Mouse (Mus musculus) cerebellum, adult 2 months (tissue): Measurements from ENCODE around the gene Ikbip. TPM values are rescaled to one million over a fixed set of nuclear protein-coding genes. Genes with fewer than 3 reads are reported as not detected.

Experiments used
- DNase-seq, 2 experiments: peaks; one replicate each; pipeline ENCODE4 v3.0.0; 2021
- H3K27ac ChIP-seq: fragments of 200-500 bp; 2 replicates; pipeline ENCODE4 v1.5.1; 2012; ENCODE audit warnings: low read length, control low read depth, inconsistent platforms; ENCODE audit not compliant: insufficient read depth
- H3K27me3 ChIP-seq: fragments of 200-500 bp; 2 replicates; pipeline ENCODE4 v1.6.1; 2012; ENCODE audit warnings: inconsistent platforms, mild to moderate bottlenecking, low read length, moderate library complexity; ENCODE audit not compliant: control insufficient read depth, insufficient read depth
- H3K4me1 ChIP-seq: fragments of 200-500 bp; 2 replicates; pipeline ENCODE4 v1.6.1; 2011; ENCODE audit warnings: low read length; ENCODE audit not compliant: control insufficient read depth, insufficient read depth
- H3K4me3 ChIP-seq: fragments of 200-500 bp; replicated peaks from 2 replicates; pipeline ENCODE3; 2011; ENCODE audit warnings: mild to moderate bottlenecking, low read depth, low read length, control low read depth; ENCODE audit not compliant: insufficient read depth
- CTCF ChIP-seq: fragments of 200-500 bp; IDR thresholded peaks from 2 replicates; pipeline ENCODE4 v1.5.1; 2011; ENCODE audit warnings: low read depth, mild to moderate bottlenecking, control low read depth, low read length, moderate library complexity, borderline replicate concordance; ENCODE audit not compliant: insufficient read depth
- POLR2A ChIP-seq: fragments of 200-500 bp; IDR thresholded peaks from 2 replicates; pipeline ENCODE4 v1.6.1; 2011; ENCODE audit warnings: low read length, control low read depth, borderline replicate concordance; ENCODE audit not compliant: insufficient read depth
- WGBS: fragments of 180-500 bp; shearing (Covaris S2); methylation state at CpG from one replicate; pipeline ENCODE4 v1.1.7; 2018; 5-methylcytosine and 5-hydroxymethylcytosine counted together
- polyA plus RNA-seq: library from polyadenylated mRNA; depleted of rRNA; stranded (reverse); fragments of >200 nt; gene quantifications from 2 replicates; pipeline ENCODE4 v1.2.3, GENCODE M21; 2012

Gene Ikbip
- polyA plus RNA-seq, 1 experiment: 15.7 TPM

GRCm38 (mm10) chr10:91073345-91073744, 9.4 kb upstream of the Ikbip start:
- Histone ChIP-seq H3K4me3 (no peak overlapping the region), H3K27ac (no peak overlapping the region), H3K4me1 (no peaks in the 10 kb centered on the region), H3K27me3 (no peaks in the 10 kb centered on the region)
- 79% methylated on average over 3 of the region's 3 CpGs for WGBS
- TF ChIP-seq CTCF (no peak), POLR2A (no peak)
- DNase-seq: no peak

DNA sequence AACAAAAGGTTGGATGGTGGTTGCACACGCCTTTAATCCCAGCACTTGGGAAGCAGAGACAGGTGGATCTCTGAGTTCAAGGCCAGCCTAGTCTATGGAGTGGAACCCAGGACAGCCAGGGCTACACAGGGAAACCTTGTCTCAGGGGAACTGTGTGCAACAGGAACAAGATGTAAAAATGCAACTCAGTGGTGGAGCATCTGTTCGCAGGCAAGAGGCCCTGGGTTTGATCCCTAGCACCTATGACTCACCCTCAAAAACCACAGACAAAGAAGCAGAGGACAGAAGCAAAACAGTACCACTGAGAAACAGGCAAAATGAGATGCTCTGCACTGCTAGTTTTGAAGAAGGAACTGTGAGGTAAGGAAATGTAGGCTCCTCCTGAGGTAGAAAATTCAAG, 6.1 kb upstream of the Ikbip start:
- no peaks in the 10 kb centered on the region for H3K27me3 ChIP-seq
- H3K4me3 ChIP-seq: no peak overlapping the region
- 92% methylated on average over 2 of the region's 2 CpGs for WGBS
- TF ChIP-seq CTCF (no peak), POLR2A (no peak)
- H3K4me1 ChIP-seq: no peaks in the 10 kb centered on the region
- H3K27ac ChIP-seq: no peak overlapping the region
- no peak for DNase-seq

DNA sequence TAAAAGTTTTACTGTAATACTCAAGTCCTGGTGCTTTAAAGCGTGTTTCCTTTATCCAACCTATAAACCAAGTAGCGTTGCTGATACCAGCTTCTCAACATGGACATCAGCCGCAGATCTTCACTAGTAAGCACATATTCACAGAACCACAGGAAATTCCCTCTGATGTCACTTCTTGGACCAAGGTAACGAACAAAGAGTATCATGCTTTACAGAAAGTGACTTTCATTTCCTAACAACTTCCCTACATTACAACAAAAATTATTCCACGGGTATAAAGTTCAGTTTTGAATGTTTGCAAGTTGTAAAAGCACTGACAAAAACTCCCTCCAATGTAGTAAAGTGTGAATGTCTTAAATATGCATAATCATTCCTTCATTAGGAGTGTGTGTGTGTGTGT, 2.2 kb upstream of the Ikbip start:
- WGBS: 90% methylated on average over 5 of the region's 5 CpGs
- DNase-seq: no peak

GRCm38 (mm10) chr10:91081959-91082507, 707 bp upstream of the Ikbip start:
- DNase-seq: no peak
- WGBS: under 1% methylated on average over 27 of the region's 27 CpGs
- Histone ChIP-seq H3K27ac (no peak overlapping the region), H3K4me3 (peak overlapping the region; percentile 80), H3K27me3 (no peaks in the 10 kb centered on the region), H3K4me1 (no peaks in the 10 kb centered on the region)
- TF ChIP-seq CTCF (no peak), POLR2A (no peak)

More for the DNA sequence above, 2.2 kb upstream of the Ikbip start:
- no peaks in the 10 kb centered on the region for H3K27me3 ChIP-seq
- H3K4me1 ChIP-seq: no peaks in the 10 kb centered on the region
- H3K27ac ChIP-seq: no peak overlapping the region
- no peak overlapping the region for H3K4me3 ChIP-seq
- no peak for TF ChIP-seq POLR2A
- no peak for TF ChIP-seq CTCF

DNA sequence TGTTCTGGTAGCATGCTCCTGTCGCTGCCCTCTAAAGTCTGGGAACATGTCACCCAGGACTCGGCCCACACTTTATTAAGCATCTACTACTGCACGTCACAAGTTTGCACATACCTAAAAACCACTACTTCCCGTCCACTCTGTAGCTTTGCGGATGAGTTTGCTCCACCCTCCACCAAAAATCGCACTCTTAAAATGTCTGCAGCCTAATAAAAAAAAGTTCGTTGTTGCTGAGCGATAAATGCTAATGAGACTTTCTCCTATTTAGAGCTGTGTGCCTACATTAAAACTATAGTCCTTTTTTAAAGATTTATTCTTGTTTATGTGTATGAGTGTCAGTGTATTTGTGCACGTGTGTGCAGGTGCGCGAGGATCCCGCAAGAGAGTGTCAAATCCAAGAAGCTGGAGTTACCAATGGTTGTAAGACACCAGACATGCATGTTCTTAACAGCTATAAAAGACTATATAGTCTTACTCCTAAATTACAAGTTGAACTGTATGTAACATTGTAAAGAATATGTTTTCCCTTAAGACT, 720 bp downstream of the Ikbip start:
- no peaks in the 10 kb centered on the region for H3K27me3 ChIP-seq
- H3K27ac ChIP-seq: no peak overlapping the region
- no peak for DNase-seq
- TF ChIP-seq CTCF: no peak
- TF ChIP-seq POLR2A: no peak
- peak overlapping the region; percentile 54 for H3K4me3 ChIP-seq
- no peaks in the 10 kb centered on the region for H3K4me1 ChIP-seq
- 36% methylated on average over 12 of the region's 12 CpGs for WGBS

GRCm38 (mm10) chr10:91092812-91093211, 10.1 kb downstream of the Ikbip start:
- no peak overlapping the region for H3K27ac ChIP-seq
- H3K4me1 ChIP-seq: no peaks in the 10 kb centered on the region
- no peak overlapping the region for H3K4me3 ChIP-seq
- 81% methylated on average over 4 of the region's 4 CpGs for WGBS
- TF ChIP-seq CTCF (no peak), POLR2A (no peak)
- peak in 1 of 2 experiments; percentile 19 for DNase-seq
- no peaks in the 10 kb centered on the region for H3K27me3 ChIP-seq

GRCm38 (mm10) chr10:91094251-91095104, 11.7 kb downstream of the Ikbip start:
- no peak overlapping the region for H3K4me3 ChIP-seq
- no peak overlapping the region for H3K27ac ChIP-seq
- 89% methylated on average over 15 of the region's 15 CpGs for WGBS
- no peaks in the 10 kb centered on the region for H3K27me3 ChIP-seq
- TF ChIP-seq POLR2A: no peak
- no peak for TF ChIP-seq CTCF
- DNase-seq: no peak
- H3K4me1 ChIP-seq: no peaks in the 10 kb centered on the region
